Mouse (Mus musculus) forebrain, embryonic 14.5 days (tissue): ENCODE results near the gene Sf3b2. TPM values are rescaled to one million over a fixed set of nuclear protein-coding genes. Genes with fewer than 3 reads are reported as not detected.
"Not testable (repeated sequence)": the region's sequence is repeated elsewhere in the genome, so short reads cannot be mapped to it uniquely, and the experiment has no call there.

Experiments used
- ATAC-seq: fragments of 200-750 bp; cut with Nextera tagmentation; 2 replicates; pipeline ENCODE4 v1.8.0; 2017; ENCODE audit warnings: mild to moderate bottlenecking, moderate library complexity
- DNase-seq: peaks from one replicate; pipeline ENCODE4 v3.0.0-alpha.2; 2015; ENCODE audit warnings: low spot score
- H3K27ac ChIP-seq: fragments of 300-500 bp; sonication (generic); 2 replicates; pipeline ENCODE4 v1.5.1; 2014; ENCODE audit warnings: low read depth, mild to moderate bottlenecking, control low read depth, low read length, moderate library complexity
- H3K27me3 ChIP-seq: fragments of 300-500 bp; sonication (generic); replicated peaks from 2 replicates; pipeline ENCODE4 v1.6.1; 2014; ENCODE audit warnings: low read length, control low read depth, mixed read lengths; ENCODE audit not compliant: control insufficient read depth, insufficient read depth
- H3K36me3 ChIP-seq: fragments of 300-500 bp; sonication (generic); 2 replicates; pipeline ENCODE4 v1.6.1; 2014; ENCODE audit warnings: low read length, control low read depth; ENCODE audit not compliant: control insufficient read depth, insufficient read depth
- H3K4me1 ChIP-seq: fragments of 300-500 bp; sonication (generic); 2 replicates; pipeline ENCODE4 v1.6.1; 2014; ENCODE audit warnings: antibody characterized with exemption, low read length, control low read depth; ENCODE audit not compliant: control insufficient read depth, insufficient read depth
- H3K4me2 ChIP-seq: fragments of 300-500 bp; sonication (generic); 2 replicates; pipeline ENCODE4 v1.6.1; 2014; ENCODE audit warnings: mild to moderate bottlenecking, control low read depth, low read length
- H3K4me3 ChIP-seq: fragments of 300-500 bp; sonication (generic); 2 replicates; pipeline ENCODE4 v1.5.1; 2014; ENCODE audit warnings: low read depth, low read length, control low read depth
- H3K9ac ChIP-seq: fragments of 300-500 bp; sonication (generic); 2 replicates; pipeline ENCODE4 v1.6.1; 2014; ENCODE audit warnings: mild to moderate bottlenecking, low read length, control low read depth, moderate library complexity
- H3K9me3 ChIP-seq: fragments of 300-500 bp; sonication (generic); replicated peaks from 2 replicates; pipeline ENCODE4 v1.6.1; 2016; ENCODE audit warnings: low read length, control low read depth, mixed read lengths; ENCODE audit not compliant: control insufficient read depth
- WGBS: fragments of 180-500 bp; shearing (Covaris S2); extraction: QIAGEN DNeasy Blood & Tissue Kit; methylation state at CpG from one replicate; pipeline ENCODE4 v1.1.7; 2014; 5-methylcytosine and 5-hydroxymethylcytosine counted together
- polyA plus RNA-seq: library from polyadenylated mRNA; unstranded; fragments of >200 nt; fragmentation: Nextera tagmentation; extraction: Ambion mirVana; gene quantifications from 2 replicates; pipeline ENCODE4 v1.2.1, GENCODE M21; 2014

Sf3b2 gene
- polyA plus RNA-seq, 1 experiment from 2014 or later, result 298 TPM

DNA sequence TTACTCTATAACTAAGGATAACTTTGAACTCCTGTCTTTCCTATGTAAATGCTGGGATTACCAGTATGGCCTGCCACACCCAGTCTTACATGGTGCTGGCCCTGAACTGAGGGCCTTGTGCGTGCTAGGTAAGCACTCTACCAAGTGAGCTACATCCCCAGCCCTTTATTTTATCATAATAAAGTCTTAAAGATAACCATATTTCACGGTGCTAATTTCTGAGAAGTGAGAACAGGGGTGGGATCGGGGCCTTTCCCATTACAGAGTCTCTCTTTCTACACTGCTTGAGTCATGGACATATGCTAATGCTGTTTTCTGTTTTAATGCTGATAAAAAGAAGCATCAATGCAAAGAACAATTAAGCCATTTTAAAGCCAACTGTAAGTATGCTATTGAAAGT, 26.4 kb downstream of the Sf3b2 start:
- Histone ChIP-seq H3K4me1 (peaks cover 17% of the 10 kb centered on the region), H3K9me3 (no peaks in the 10 kb centered on the region), H3K36me3 (peaks cover 2% of the 10 kb centered on the region), H3K27ac (no peak overlapping the region), H3K4me2 (no peak overlapping the region), H3K4me3 (no peak overlapping the region), H3K27me3 (no peaks in the 10 kb centered on the region), H3K9ac (no peak overlapping the region)
- ATAC-seq (no peak), DNase-seq (no peak)
- 92% methylated on average over 3 of the region's 3 CpGs for WGBS

DNA sequence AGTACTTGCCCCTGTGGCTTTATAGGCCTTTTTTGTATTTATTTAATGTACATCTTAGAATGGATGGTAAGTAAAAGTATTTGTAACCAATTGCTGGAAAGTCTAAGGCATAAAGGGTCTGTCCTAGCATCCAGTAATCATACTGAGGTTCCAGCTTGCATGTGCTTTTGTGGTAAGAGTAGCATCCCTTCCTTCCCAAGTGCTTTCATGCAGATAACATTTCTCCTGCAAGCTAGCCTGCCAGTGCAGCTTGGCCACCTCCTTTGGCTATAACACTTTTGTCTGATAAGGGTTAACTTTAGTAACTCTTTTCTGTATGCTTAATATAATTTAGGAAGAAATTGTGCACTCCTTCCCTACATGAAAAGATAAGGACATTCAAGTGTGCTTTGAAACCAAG, 27.2 kb downstream of the Sf3b2 start:
- H3K36me3 ChIP-seq, result no peaks in the 10 kb centered on the region
- no peak overlapping the region for H3K27ac ChIP-seq
- H3K4me1 ChIP-seq, result peaks cover 17% of the 10 kb centered on the region
- no peak for ATAC-seq
- no peak overlapping the region for H3K9ac ChIP-seq
- DNase-seq, result no peak
- no peak overlapping the region for H3K4me3 ChIP-seq
- no peak overlapping the region for H3K4me2 ChIP-seq
- no peaks in the 10 kb centered on the region for H3K9me3 ChIP-seq
- no peaks in the 10 kb centered on the region for H3K27me3 ChIP-seq

DNA sequence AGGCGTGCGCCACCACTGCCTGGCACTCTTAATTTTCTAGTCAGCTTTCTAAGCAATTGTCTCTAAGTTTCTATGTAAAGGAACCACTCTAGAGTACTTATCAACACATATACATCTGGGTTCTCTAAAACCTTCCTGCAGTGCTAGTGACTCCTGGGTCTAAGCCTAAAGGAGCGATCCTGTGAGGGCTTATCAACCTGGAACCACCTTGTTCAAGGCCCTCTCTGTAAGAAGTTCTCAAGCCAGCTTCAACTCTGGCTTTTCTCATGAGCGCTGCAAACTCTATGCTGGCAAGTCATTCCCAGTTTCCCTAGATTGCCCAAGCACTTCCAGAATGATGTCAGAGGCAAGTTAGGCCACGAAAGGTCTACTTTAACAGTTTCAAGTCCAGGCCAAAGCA, 28.2 kb downstream of the Sf3b2 start:
- ATAC-seq, result no peak
- Histone ChIP-seq H3K9me3 (no peaks in the 10 kb centered on the region), H3K27me3 (no peaks in the 10 kb centered on the region), H3K27ac (no peak overlapping the region), H3K4me2 (no peak overlapping the region), H3K36me3 (no peaks in the 10 kb centered on the region), H3K4me1 (peaks cover 15% of the 10 kb centered on the region), H3K9ac (no peak overlapping the region), H3K4me3 (no peak overlapping the region)
- no peak for DNase-seq
- WGBS, result 94% methylated on average over 5 of the region's 5 CpGs

GRCm38 (mm10) chr19:5257140-5257539, 38.1 kb downstream of the Sf3b2 start:
- DNase-seq (no peak), ATAC-seq (no peak)
- Histone ChIP-seq H3K36me3 (no peaks in the 10 kb centered on the region; the same call in 1 of the 2 replicates), H3K9ac (no peak overlapping the region), H3K4me2 (no peak overlapping the region), H3K27me3 (no peaks in the 10 kb centered on the region), H3K27ac (no peak overlapping the region), H3K4me3 (no peak overlapping the region), H3K4me1 (no peaks in the 10 kb centered on the region), H3K9me3 (no peaks in the 10 kb centered on the region)
- whole genome bisulfite sequencing, result 55% methylated on average over 3 of the region's 3 CpGs

GRCm38 (mm10) chr19:5236981-5237380, 58.3 kb downstream of the Sf3b2 start:
- not testable (repeated sequence) for H3K4me2 ChIP-seq, H3K4me3 ChIP-seq, H3K27me3 ChIP-seq, H3K27ac ChIP-seq, H3K9me3 ChIP-seq, H3K9ac ChIP-seq, H3K36me3 ChIP-seq, H3K4me1 ChIP-seq, DNase-seq, ATAC-seq
- 100% methylated on average over 1 of the region's 1 CpGs for WGBS

DNA sequence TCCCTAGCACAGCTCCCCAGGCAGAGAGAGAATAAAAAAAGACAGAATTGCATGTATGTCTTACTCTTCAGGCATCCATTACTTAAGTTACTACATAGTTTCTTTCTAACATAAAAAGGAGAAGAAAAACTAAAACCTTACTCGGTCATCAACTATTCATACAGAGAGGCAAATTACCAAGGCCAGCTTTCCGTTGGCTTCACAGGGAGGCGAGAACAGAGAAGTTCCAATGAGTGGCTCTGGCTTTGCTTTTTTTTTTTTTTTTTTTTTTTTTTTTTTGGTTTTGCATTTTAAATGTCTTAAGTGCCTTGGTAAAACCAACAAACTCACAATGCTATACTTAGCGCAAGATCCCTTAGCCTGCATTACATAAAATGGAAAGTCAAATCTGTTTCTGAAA, 62.6 kb downstream of the Sf3b2 start:
- Histone ChIP-seq H3K4me3 (no peak overlapping the region), H3K9me3 (no peaks in the 10 kb centered on the region), H3K36me3 (no peaks in the 10 kb centered on the region), H3K27me3 (no peaks in the 10 kb centered on the region), H3K4me1 (no peaks in the 10 kb centered on the region), H3K9ac (no peak overlapping the region), H3K27ac (no peak overlapping the region), H3K4me2 (no peak overlapping the region)
- WGBS, result 83% methylated on average over 4 of the region's 4 CpGs
- DNase-seq, result no peak
- no peak for ATAC-seq

DNA sequence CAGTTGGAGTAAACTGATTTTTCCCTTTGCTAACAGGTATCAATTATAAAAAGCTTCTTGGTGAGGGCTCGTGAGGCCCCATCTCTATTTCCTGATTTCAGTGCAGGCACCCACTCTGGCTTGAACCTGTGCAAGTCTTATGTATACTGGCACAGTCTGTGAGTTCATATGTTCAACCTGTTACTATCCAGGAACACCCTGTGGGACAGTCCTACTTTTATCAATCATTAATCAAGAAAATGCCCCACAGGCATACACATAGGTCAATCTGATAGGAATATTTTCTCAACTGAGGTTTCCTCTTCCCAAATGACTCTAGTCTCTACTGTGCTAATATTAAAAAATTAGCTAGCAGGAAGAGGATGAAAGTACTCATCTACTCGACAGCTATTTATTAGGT, 65.1 kb downstream of the Sf3b2 start:
- ATAC-seq (no peak), DNase-seq (no peak)
- Histone ChIP-seq H3K27me3 (no peaks in the 10 kb centered on the region), H3K4me3 (no peak overlapping the region), H3K27ac (no peak overlapping the region), H3K4me2 (no peak overlapping the region), H3K9ac (no peak overlapping the region), H3K9me3 (no peaks in the 10 kb centered on the region), H3K4me1 (no peaks in the 10 kb centered on the region), H3K36me3 (no peaks in the 10 kb centered on the region)
- WGBS, result 87% methylated on average over 2 of the region's 2 CpGs

- no peak overlapping the region for H3K9ac ChIP-seq
- WGBS, result 44% methylated on average over 2 of the region's 2 CpGs
- H3K27me3 ChIP-seq, result no peaks in the 10 kb centered on the region
- H3K4me1 ChIP-seq, result no peaks in the 10 kb centered on the region
- no peaks in the 10 kb centered on the region for H3K9me3 ChIP-seq
- ATAC-seq (no peak), DNase-seq (no peak)
- H3K36me3 ChIP-seq, result no peaks in the 10 kb centered on the region
- no peak overlapping the region for H3K4me3 ChIP-seq
- no peak overlapping the region for H3K27ac ChIP-seq
- H3K4me2 ChIP-seq, result no peak overlapping the region
These were observed 70.6 kb downstream of the Sf3b2 start for GRCm38 (mm10) chr19:5224624-5225023.

- no peak overlapping the region for H3K4me2 ChIP-seq
- no peaks in the 10 kb centered on the region for H3K4me1 ChIP-seq
- WGBS, result 89% methylated on average over 4 of the region's 4 CpGs
- no peaks in the 10 kb centered on the region for H3K9me3 ChIP-seq
- ATAC-seq (no peak), DNase-seq (no peak)
- no peak overlapping the region for H3K9ac ChIP-seq
- no peak overlapping the region for H3K4me3 ChIP-seq
- H3K36me3 ChIP-seq, result no peaks in the 10 kb centered on the region
- H3K27me3 ChIP-seq, result no peaks in the 10 kb centered on the region
- H3K27ac ChIP-seq, result no peak overlapping the region
These were observed 71.2 kb downstream of the Sf3b2 start for GRCm38 (mm10) chr19:5224077-5224476.
